Mouse (Mus musculus): ENCODE data around the gene Smc6. TPM values are rescaled to one million over a fixed set of nuclear protein-coding genes. Genes with fewer than 3 reads are reported as not detected.

The Smc6 gene
- total and polyA plus RNA-seq, 3 experiments: 47.9 to 84.4 (median 50.1) TPM

- Histone ChIP-seq H3K4me1 (ENCODE audit: control insufficient read depth in 1 of 2, insufficient read depth in 2 of 2) (peaks cover 0 to 6% of the 10 kb centered on the region in 2 experiments; a peak in 1 of 4 replicates), H3K4me3 (replicated peaks in 1 of 3; ENCODE audit: low read depth in 2 of 3, low read length in 2 of 3, poor library complexity in 1 of 3) (no peak overlapping the region), H3K79me2 (replicated peaks; ENCODE audit: control insufficient read depth, extremely low read depth, insufficient read depth, poor library complexity, severe bottlenecking) (no peaks in the 10 kb centered on the region), H3K9me3 (replicated peaks; ENCODE audit: low read length) (no peaks in the 10 kb centered on the region), H3K36me3 (replicated peaks in 1 of 2; ENCODE audit: control insufficient read depth in 1 of 2, insufficient read depth in 1 of 2, low read length in 1 of 2) (peaks cover 0 to 4% of the 10 kb centered on the region in 2 experiments), H3K27ac (ENCODE audit: insufficient read depth, low read depth) (no peak overlapping the region), H3K27me3 (replicated peaks) (no peaks in the 10 kb centered on the region), H3K9ac (ENCODE audit: insufficient read depth, low read depth) (no peak overlapping the region), H3K4me2 (ENCODE audit: insufficient read depth, low read depth, poor library complexity, severe bottlenecking) (no peak overlapping the region)
- in situ Hi-C loops (cut with MboI; ENCODE audit: low pct_ligation_motif_present, low pct_unique_long_range_greater_than_20kb, low sequenced_read_pairs) (loop anchor here (10.0 kb wide), 1 partner anchor 120 kb away; the partner anchor contains the start of gene Msgn1), dilution Hi-C loops (cut with MboI; ENCODE audit: extremely low pct_ligation_motif_present, extremely low pct_unique_long_range_greater_than_20kb, low sequenced_read_pairs) (no loop called here)
- DNase-seq (ENCODE audit: extremely low read depth): no peak
- TF ChIP-seq ZC3H11A (IDR thresholded peaks at IDR 0.05; ENCODE audit: low read depth, low read length) (no peak), CHD1 (IDR thresholded peaks at IDR 0.05; ENCODE audit: low read depth, low read length) (no peak), IRF4 (IDR thresholded peaks at IDR 0.05; ENCODE audit: low read depth, low read length) (no peak), E2F4 (IDR thresholded peaks at IDR 0.05; ENCODE audit: insufficient replicate concordance, low read depth, low read length) (no peak), POLR2AphosphoS2 (IDR thresholded peaks at IDR 0.05; ENCODE audit: low read depth, low read length) (no peak), CHD2 (IDR thresholded peaks at IDR 0.05; ENCODE audit: low read length) (no peak), BHLHE40 (IDR thresholded peaks at IDR 0.05; ENCODE audit: low read depth, low read length) (no peak), KAT2A (IDR thresholded peaks at IDR 0.05; ENCODE audit: insufficient replicate concordance, low read length) (no peak), PAX5 (IDR thresholded peaks at IDR 0.05; ENCODE audit: low read length) (no peak), ZMIZ1 (IDR thresholded peaks at IDR 0.05; ENCODE audit: low read depth, low read length) (no peak), GABPA (IDR thresholded peaks at IDR 0.05; ENCODE audit: insufficient replicate concordance, low read depth, low read length) (no peak), TBP (conservative IDR thresholded peaks at IDR 0.05; ENCODE audit: low read depth, low read length) (no peak), RCOR1 (conservative IDR thresholded peaks at IDR 0.05; ENCODE audit: low read depth, low read length) (no peak), NRF1 (IDR thresholded peaks at IDR 0.05; ENCODE audit: low read depth, low read length) (no peak), POLR2A (IDR thresholded peaks at IDR 0.05; ENCODE audit: low read depth, low read length) (no peak)
Observed at GRCm38 (mm10) chr12:11324480-11324879, 58.8 kb downstream of the Smc6 start.

GRCm38 (mm10) chr12:11326483-11326882 is 60.8 kb downstream of the Smc6 start:
- H3K36me3 ChIP-seq (replicated peaks in 1 of 2; ENCODE audit: control insufficient read depth in 1 of 2, insufficient read depth in 1 of 2, low read length in 1 of 2): no peaks in the 10 kb centered on the region
- H3K9me3 ChIP-seq (replicated peaks; ENCODE audit: low read length): no peaks in the 10 kb centered on the region
- dilution Hi-C loops (cut with MboI; ENCODE audit: extremely low pct_ligation_motif_present, extremely low pct_unique_long_range_greater_than_20kb, low sequenced_read_pairs): no loop called here
- H3K4me1 ChIP-seq (ENCODE audit: control insufficient read depth in 1 of 2, insufficient read depth in 2 of 2): peaks cover 0 to 6% of the 10 kb centered on the region in 2 experiments; a peak in 1 of 4 replicates
- H3K9ac ChIP-seq (ENCODE audit: insufficient read depth, low read depth): no peak overlapping the region
- no peak overlapping the region for H3K27ac ChIP-seq (ENCODE audit: insufficient read depth, low read depth)
- no peaks in the 10 kb centered on the region for H3K79me2 ChIP-seq (replicated peaks; ENCODE audit: control insufficient read depth, extremely low read depth, insufficient read depth, poor library complexity, severe bottlenecking)
- DNase-seq (ENCODE audit: extremely low read depth): no peak
- H3K4me2 ChIP-seq (ENCODE audit: insufficient read depth, low read depth, poor library complexity, severe bottlenecking): no peak overlapping the region
- in situ Hi-C loops (cut with MboI; ENCODE audit: low pct_ligation_motif_present, low pct_unique_long_range_greater_than_20kb, low sequenced_read_pairs): loop anchor here (10.0 to 25.0 kb wide), 2 partner anchors 122 to 739 kb away; partner anchors contain the start of gene Msgn1
- no peak for TF ChIP-seq MAZ (IDR thresholded peaks at IDR 0.05; ENCODE audit: low read depth, low read length)
- TF ChIP-seq PAX5 (IDR thresholded peaks at IDR 0.05; ENCODE audit: low read length): no peak
- no peak for TF ChIP-seq MAX (IDR thresholded peaks at IDR 0.05; ENCODE audit: low read length)
- TF ChIP-seq GABPA (IDR thresholded peaks at IDR 0.05; ENCODE audit: insufficient replicate concordance, low read depth, low read length): no peak
- no peak for TF ChIP-seq MXI1 (IDR thresholded peaks at IDR 0.05; ENCODE audit: low read depth, low read length)
- no peaks in the 10 kb centered on the region for H3K27me3 ChIP-seq (replicated peaks)
- no peak overlapping the region for H3K4me3 ChIP-seq (replicated peaks in 1 of 3; ENCODE audit: low read depth in 2 of 3, low read length in 2 of 3, poor library complexity in 1 of 3)
